Mouse (Mus musculus) CH12.LX (cell line): ENCODE measurements at regions not wholly inside any gene's neighbourhood (a gene's known extent, or its start where the extent isn't known, plus 50 kb on each side); places are given as distances from the start of the nearest gene placed in this dataset.

ENCODE experiments used
- CHD2 ChIP-seq: IDR thresholded peaks from 2 replicates; pipeline ENCODE4 v1.6.1; 2011; ENCODE audit warnings: low read length, improper control_type of control experiment
- CTCF ChIP-seq, 2 experiments: IDR thresholded peaks in 1 of 2; conservative IDR thresholded peaks in 1 of 2; 2 replicates each; pipeline ENCODE4 v1.5.1; 2011 to 2012; ENCODE audit warnings: low read depth in 2 of 2, low read length in 2 of 2, improper control_type of control experiment in 1 of 2, inconsistent platforms in 1 of 2, mild to moderate bottlenecking in 1 of 2, moderate library complexity in 1 of 2
- E2F4 ChIP-seq: IDR thresholded peaks from 2 replicates; pipeline ENCODE4 v1.6.1; 2011; ENCODE audit warnings: low read depth, low read length, improper control_type of control experiment; ENCODE audit not compliant: insufficient replicate concordance
- EP300 ChIP-seq: IDR thresholded peaks from 2 replicates; pipeline ENCODE4 v1.6.1; 2011; ENCODE audit warnings: low read length, improper control_type of control experiment
- HCFC1 ChIP-seq: IDR thresholded peaks from 2 replicates; pipeline ENCODE4 v1.6.1; 2012; ENCODE audit warnings: low read depth, mild to moderate bottlenecking, inconsistent platforms, low read length, improper control_type of control experiment
- JUND ChIP-seq: conservative IDR thresholded peaks from 2 replicates; pipeline ENCODE4 v1.6.1; 2011; ENCODE audit warnings: low read depth, low read length, improper control_type of control experiment
- KAT2A ChIP-seq: IDR thresholded peaks from 2 replicates; pipeline ENCODE4 v1.6.1; 2012; ENCODE audit warnings: low read length, improper control_type of control experiment, inconsistent platforms; ENCODE audit not compliant: insufficient replicate concordance
- MAX ChIP-seq: IDR thresholded peaks from 2 replicates; pipeline ENCODE4 v1.6.1; 2011; ENCODE audit warnings: low read length, improper control_type of control experiment
- MAZ ChIP-seq: IDR thresholded peaks from 2 replicates; pipeline ENCODE4 v1.6.1; 2012; ENCODE audit warnings: low read depth, mild to moderate bottlenecking, inconsistent platforms, low read length, improper control_type of control experiment, moderate library complexity
- POLR2A ChIP-seq: IDR thresholded peaks from 2 replicates; pipeline ENCODE4 v1.6.1; 2011; ENCODE audit warnings: low read depth, mild to moderate bottlenecking, improper control_type of control experiment, low read length

DNA sequence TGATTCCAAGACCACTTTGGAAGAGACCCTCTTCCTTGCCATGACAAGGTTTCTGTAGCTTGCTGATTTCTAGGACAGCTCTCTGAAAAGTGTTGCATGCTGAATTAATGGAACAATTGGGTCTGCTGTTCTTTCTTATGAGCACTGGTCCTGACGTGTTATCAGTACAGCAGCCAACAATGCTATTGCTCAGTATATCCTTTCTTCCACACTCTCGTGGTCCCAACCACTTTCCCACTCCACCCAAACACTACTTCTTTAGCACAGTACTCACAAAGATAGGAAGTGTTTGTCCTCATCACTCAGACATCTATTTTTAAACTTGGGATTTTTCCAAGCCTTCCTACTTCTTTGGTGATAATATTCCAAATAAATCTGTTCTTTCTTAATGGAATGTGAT lies 233.2 kb upstream of the Klf6 start:
- TF ChIP-seq EP300: no peak
- no peak for TF ChIP-seq KAT2A
- TF ChIP-seq POLR2A: no peak
- TF ChIP-seq HCFC1: no peak
- no peak for TF ChIP-seq CTCF (conservative IDR thresholded peaks at IDR 0.05 in 1 of 2, IDR thresholded peaks at IDR 0.05 in 1 of 2; ENCODE audit: low read depth in 2 of 2, low read length in 2 of 2)
- no peak for TF ChIP-seq CHD2
- no peak for TF ChIP-seq MAX
- TF ChIP-seq JUND: no peak
- TF ChIP-seq MAZ: no peak
- TF ChIP-seq E2F4: no peak
